Mouse (Mus musculus) intestine, postnatal 0 days (tissue): ENCODE data around the gene Grid1. TPM values are rescaled to one million over a fixed set of nuclear protein-coding genes. Genes with fewer than 3 reads are reported as not detected.

Source experiments
- ATAC-seq: fragments of 200-750 bp; cut with Nextera tagmentation; 2 replicates; pipeline ENCODE4 v1.8.0; 2017; ENCODE audit warnings: mild to moderate bottlenecking, moderate TSS enrichment, moderate library complexity
- H3K27ac ChIP-seq: fragments of 300-500 bp; sonication (generic); 2 replicates; pipeline ENCODE4 v1.5.1; 2014; ENCODE audit warnings: mild to moderate bottlenecking, low read depth, low read length, moderate library complexity
- H3K27me3 ChIP-seq: fragments of 300-500 bp; sonication (generic); replicated peaks from 2 replicates; pipeline ENCODE4 v1.6.1; 2014; ENCODE audit warnings: low read length, mixed read lengths; ENCODE audit not compliant: control insufficient read depth, insufficient read depth
- H3K36me3 ChIP-seq: fragments of 300-500 bp; sonication (generic); 2 replicates; pipeline ENCODE4 v1.6.1; 2014; ENCODE audit warnings: mild to moderate bottlenecking, moderate library complexity; ENCODE audit not compliant: control insufficient read depth, insufficient read depth
- H3K4me1 ChIP-seq: fragments of 300-500 bp; sonication (generic); replicated peaks from 2 replicates; pipeline ENCODE4 v1.6.1; 2014; ENCODE audit warnings: antibody characterized with exemption, low read length, mixed read lengths; ENCODE audit not compliant: control insufficient read depth, insufficient read depth
- H3K4me2 ChIP-seq: fragments of 300-500 bp; sonication (generic); replicated peaks from 2 replicates; pipeline ENCODE4 v1.6.1; 2014; ENCODE audit warnings: low read depth, mild to moderate bottlenecking, moderate library complexity
- H3K4me3 ChIP-seq: fragments of 300-500 bp; sonication (generic); 2 replicates; pipeline ENCODE4 v1.5.1; 2014; ENCODE audit warnings: low read depth, low read length
- H3K9ac ChIP-seq: fragments of 300-500 bp; sonication (generic); 2 replicates; pipeline ENCODE4 v1.6.1; 2014; ENCODE audit warnings: mild to moderate bottlenecking, low read depth, low read length
- H3K9me3 ChIP-seq: fragments of 300-500 bp; sonication (generic); 2 replicates; pipeline ENCODE4 v1.6.1; 2016; ENCODE audit warnings: mixed run types; ENCODE audit not compliant: control insufficient read depth
- CTCF ChIP-seq: sonication (generic); IDR thresholded peaks from 2 replicates; pipeline ENCODE4 v1.5.1; 2016; ENCODE audit warnings: low read depth, mild to moderate bottlenecking, control low read depth, antibody characterized with exemption, moderate library complexity
- WGBS: fragments of 180-500 bp; shearing (Covaris S2); extraction: QIAGEN DNeasy Blood & Tissue Kit; methylation state at CpG from one replicate; pipeline ENCODE4 v1.1.7; 2014; 5-methylcytosine and 5-hydroxymethylcytosine counted together
- polyA plus RNA-seq: library from polyadenylated mRNA; unstranded; fragments of >200 nt; fragmentation: Nextera tagmentation; extraction: Ambion mirVana; gene quantifications from 2 replicates; pipeline ENCODE4 v1.2.1, GENCODE M21; 2015

Grid1 gene
- polyA plus RNA-seq, 1 experiment from 2014 or later, result 0.12 TPM

DNA sequence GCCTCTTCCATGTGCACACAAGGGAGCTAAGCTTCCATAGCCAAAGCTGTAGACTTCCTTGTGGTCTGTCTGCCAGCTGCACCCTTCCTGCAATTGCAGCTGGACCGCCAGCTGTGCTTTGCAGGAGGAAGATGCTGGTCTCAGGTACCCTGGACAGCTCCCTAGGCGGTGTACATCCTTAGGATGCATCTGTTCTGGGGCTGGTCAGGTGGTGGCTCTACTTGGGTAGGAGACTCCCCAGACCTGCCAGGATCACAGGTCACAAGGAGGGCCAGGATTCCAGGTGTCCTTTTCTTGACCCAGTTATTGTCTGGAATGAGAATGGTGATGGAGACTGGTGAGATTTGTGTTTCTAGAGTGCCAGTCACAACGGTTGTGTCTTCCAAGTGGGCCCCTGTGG, 3.6 kb upstream of the Grid1 start:
- no peaks in the 10 kb centered on the region for H3K36me3 ChIP-seq
- no peak overlapping the region for H3K9ac ChIP-seq
- TF ChIP-seq CTCF, result no peak
- no peaks in the 10 kb centered on the region for H3K4me1 ChIP-seq
- peaks cover 58% of the 10 kb centered on the region for H3K27me3 ChIP-seq
- ATAC-seq, result no peak
- H3K27ac ChIP-seq, result no peak overlapping the region
- H3K4me2 ChIP-seq, result no peak overlapping the region
- no peak overlapping the region for H3K4me3 ChIP-seq
- 28% methylated on average over 3 of the region's 3 CpGs for WGBS
- H3K9me3 ChIP-seq, result no peaks in the 10 kb centered on the region

DNA sequence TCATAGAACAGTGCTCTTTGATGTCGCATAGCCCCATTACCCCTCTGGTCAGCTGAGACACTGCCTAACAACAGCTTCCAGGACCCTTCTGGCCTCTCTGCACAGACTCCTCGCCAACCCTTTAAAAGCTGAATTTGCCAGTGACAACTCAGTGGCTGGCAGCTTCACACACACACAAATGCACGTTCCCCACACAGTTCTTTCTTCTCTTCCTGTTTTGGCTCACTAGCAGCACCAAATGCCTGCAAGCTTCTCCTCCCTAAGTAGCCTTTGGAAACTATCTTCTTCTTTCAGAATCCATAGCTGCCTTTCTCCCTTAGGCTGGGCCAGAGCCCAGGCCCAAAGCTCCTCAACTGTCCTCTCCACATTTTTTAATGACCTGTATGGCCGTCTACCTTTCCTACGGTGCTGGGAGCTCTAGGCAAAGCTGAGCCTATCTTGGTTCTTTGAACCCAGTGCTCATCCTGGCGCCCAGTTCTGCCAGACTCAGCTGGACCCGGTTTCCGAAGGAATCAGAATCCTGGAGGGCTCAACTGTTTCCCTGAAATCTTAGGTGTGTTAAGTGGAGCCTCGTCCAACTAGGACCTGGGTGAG, 1.4 kb upstream of the Grid1 start:
- no peak overlapping the region for H3K4me2 ChIP-seq
- no peaks in the 10 kb centered on the region for H3K36me3 ChIP-seq
- H3K9me3 ChIP-seq, result no peaks in the 10 kb centered on the region
- peaks cover 79% of the 10 kb centered on the region for H3K27me3 ChIP-seq
- H3K9ac ChIP-seq, result no peak overlapping the region
- no peak overlapping the region for H3K27ac ChIP-seq
- no peaks in the 10 kb centered on the region for H3K4me1 ChIP-seq
- WGBS, result 9% methylated on average over 9 of the region's 9 CpGs
- H3K4me3 ChIP-seq, result no peak overlapping the region; the same call in 1 of the 2 replicates
- no peak for TF ChIP-seq CTCF
- ATAC-seq, result no peak

DNA sequence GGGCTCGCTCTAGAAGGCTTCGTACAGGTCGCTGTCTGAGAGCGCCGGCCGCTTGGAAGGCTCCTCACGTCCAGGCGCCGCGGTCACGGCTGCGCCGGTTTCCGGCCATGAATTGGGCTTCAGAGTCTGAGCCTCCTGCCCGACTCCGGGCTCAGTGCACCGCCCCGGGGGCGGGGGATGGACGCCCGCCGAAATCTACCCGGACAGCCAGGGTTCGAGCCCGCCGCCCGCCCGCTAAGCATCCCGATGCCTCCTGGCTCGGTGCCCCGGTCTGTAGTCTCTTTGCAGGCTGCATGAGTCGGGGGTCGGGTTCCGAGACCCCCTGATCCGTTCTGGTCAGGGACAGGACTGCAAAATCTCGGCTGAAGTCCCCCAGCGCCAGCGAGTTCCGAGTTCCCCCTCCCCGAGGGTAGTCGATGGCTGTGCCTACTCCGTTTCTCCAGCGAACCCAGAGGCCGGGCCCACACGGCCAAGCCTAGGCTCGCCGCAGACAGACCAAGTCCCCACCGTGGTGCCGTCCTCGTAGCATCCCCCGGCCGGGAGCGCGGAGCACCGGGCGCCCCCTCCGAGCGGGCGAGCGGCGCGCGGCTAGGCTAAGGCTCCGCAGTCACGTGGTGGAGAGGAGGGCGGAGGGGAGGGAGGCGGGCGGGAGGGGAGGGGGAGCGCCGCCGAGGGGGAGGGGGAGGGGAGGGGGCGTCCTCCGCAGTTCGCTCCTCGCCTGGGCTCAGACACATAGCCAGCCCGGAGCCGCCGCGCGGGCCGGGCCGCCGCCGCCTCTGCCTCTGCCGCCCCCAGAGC, 588 bp upstream of the Grid1 start:
- ATAC-seq, result 0 out of 2 replicates have a peak, but pooled peaks have one; percentile 26
- Histone ChIP-seq H3K4me2 (peak overlapping the region; percentile 79), H3K27me3 (peaks cover 81% of the 10 kb centered on the region), H3K4me1 (no peaks in the 10 kb centered on the region), H3K27ac (no peak overlapping the region), H3K36me3 (no peaks in the 10 kb centered on the region), H3K4me3 (peak overlapping the region; percentile 44), H3K9ac (no peak overlapping the region), H3K9me3 (no peaks in the 10 kb centered on the region)
- WGBS, result 1% methylated on average over 69 of the region's 85 CpGs
- no peak for TF ChIP-seq CTCF

DNA sequence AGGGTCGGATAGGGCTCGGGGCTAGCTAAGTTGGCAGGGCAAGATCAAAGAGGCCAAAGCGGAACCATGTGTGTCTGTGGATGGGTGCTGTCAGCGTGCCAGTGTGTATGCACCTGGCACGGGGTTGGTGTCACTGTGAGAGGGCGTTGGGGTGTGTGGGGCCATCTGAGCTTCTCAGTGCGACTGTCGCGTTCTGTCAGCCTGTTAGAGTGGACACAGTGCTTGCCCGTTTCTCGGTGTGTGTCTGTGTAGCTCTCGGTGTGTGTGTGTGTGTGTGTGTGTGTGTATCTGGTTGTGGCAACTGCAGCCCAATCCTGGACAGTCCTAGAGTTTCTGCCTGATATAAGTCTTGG, 721 bp downstream of the Grid1 start:
- no peak for TF ChIP-seq CTCF
- Histone ChIP-seq H3K4me1 (no peaks in the 10 kb centered on the region), H3K27ac (no peak overlapping the region), H3K36me3 (no peaks in the 10 kb centered on the region), H3K4me2 (peak overlapping the region; percentile 79; the same call in 1 of the 2 replicates), H3K9me3 (no peaks in the 10 kb centered on the region), H3K27me3 (peaks cover 80% of the 10 kb centered on the region), H3K4me3 (peak overlapping the region; percentile 44), H3K9ac (no peak overlapping the region)
- 2% methylated on average over 12 of the region's 12 CpGs for WGBS
- no peak for ATAC-seq

DNA sequence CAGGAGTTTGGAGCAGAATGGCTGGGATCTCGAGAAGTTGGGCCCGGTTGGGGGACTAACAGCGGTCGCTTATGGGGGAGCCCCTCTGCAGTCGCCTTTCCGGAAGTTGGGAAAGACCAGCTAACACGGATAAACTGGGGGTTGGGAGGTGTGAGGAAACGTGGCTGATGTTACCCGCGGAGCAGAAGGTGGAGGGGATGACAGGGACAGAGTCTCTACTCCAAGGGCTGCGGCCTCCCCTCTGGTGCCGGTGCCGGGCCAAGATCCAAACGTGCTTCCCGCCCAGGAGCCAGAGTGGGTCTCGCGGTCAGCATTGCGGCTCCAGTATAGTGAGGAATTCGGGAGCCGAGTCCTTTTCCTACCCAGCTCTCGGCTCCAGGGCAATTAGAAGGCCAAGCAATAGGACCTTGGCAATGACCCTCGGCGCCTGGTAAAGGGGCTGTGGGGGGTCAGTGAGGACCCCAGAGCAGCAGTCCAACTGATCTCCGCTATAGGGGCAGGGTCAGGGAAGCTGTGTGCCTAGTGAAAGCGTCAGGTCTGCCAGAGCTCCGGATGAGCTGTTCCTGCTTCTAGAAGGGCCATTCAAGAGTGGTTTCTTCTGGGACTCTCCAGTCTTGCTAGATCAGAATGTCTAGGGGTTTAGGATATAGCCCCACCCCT, 1.4 kb downstream of the Grid1 start:
- ATAC-seq, result no peak
- Histone ChIP-seq H3K9me3 (no peaks in the 10 kb centered on the region), H3K4me2 (peak overlapping the region; percentile 13; the same call in 1 of the 2 replicates), H3K27ac (no peak overlapping the region), H3K36me3 (no peaks in the 10 kb centered on the region), H3K4me1 (no peaks in the 10 kb centered on the region), H3K27me3 (peaks cover 74% of the 10 kb centered on the region), H3K9ac (no peak overlapping the region), H3K4me3 (no peak overlapping the region)
- TF ChIP-seq CTCF, result no peak
- 2% methylated on average over 26 of the region's 26 CpGs for WGBS

DNA sequence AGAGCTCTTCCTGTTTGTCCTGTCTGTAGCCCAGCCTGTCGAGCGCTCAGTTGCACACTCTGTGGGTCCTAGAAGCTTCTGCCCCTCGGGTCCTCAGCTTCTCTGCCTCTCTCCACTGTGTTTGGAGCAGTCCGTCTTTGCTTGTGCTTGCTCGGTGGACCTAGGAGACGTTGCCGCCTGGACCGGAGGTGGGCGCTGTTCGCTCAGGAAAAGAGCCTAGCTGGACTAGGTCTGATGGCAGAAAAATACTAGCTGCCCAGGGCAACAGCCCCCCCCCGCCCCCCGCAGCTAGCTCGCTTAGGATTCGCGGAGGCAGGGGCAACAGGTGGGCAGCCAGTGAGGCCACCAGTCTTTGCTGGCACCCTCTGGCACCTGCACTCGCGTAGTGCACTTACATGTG, 3.2 kb downstream of the Grid1 start:
- Histone ChIP-seq H3K27me3 (peaks cover 55% of the 10 kb centered on the region), H3K36me3 (no peaks in the 10 kb centered on the region), H3K4me2 (0 out of 2 replicates have a peak overlapping the region, but pooled peaks have one; percentile 13), H3K9ac (no peak overlapping the region), H3K27ac (no peak overlapping the region), H3K4me1 (no peaks in the 10 kb centered on the region), H3K9me3 (no peaks in the 10 kb centered on the region), H3K4me3 (no peak overlapping the region)
- peak; percentile 58 for TF ChIP-seq CTCF
- no peak for ATAC-seq
- under 1% methylated on average over 17 of the region's 17 CpGs for WGBS
